Mouse (Mus musculus): Measurements from ENCODE around the gene Lin7a.

DNA sequence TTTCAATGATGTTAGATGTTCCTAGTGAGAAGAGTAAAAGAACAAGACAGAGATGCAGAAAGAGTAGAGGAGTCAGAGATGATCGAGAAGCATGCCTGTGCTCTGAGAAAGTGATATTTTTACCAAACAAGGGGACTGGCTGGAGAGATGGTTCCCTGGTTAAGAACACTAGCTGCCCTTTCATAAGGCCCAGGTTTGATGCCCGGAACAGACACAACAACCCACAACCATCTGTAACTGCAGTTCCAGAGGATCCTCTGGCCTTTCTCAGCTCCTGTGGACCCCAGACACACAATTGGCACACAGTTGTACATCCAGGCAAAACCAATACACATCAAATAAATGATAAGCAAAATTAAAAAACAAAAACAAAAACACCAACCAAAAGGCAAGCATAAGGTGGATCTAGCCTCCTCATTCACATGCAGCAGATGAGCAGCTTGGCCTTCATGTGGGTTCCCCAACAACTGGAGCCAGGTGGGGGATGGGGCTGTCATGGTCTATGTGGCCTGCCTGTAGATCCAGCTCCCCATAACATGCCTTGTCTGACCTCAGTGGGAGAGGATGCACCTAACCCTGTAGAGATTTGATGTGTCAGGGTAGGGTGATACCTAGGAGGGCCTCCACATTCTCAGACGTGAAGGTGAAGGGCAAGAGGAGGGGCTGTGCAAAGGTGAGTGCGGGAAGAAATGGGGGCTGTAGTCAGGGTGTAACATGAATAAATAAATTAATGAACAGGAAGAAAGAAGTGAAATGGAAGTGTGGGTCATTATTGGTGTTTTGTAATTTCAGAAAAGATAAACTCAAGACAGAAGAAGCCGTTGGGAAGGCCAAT lies 178.2 kb downstream of the Lin7a start:
- TF ChIP-seq MYOG (IDR thresholded peaks at IDR 0.05; ENCODE audit: control insufficient read depth, extremely low read depth, insufficient read length) = no peak
- no peak for TF ChIP-seq CTCF (IDR thresholded peaks at IDR 0.05; ENCODE audit: control insufficient read depth, insufficient read depth, insufficient read length)
- no peak for TF ChIP-seq CEBPB (IDR thresholded peaks at IDR 0.05; ENCODE audit: low read depth)
- TF ChIP-seq USF1 (IDR thresholded peaks at IDR 0.05; ENCODE audit: low read depth) = no peak
- no peak for TF ChIP-seq FOSL1 (IDR thresholded peaks at IDR 0.05; ENCODE audit: insufficient read depth, low read length, poor library complexity, severe bottlenecking)

All from C2C12 (cell line).